Mouse (Mus musculus): ENCODE results near the gene Pzp. TPM values are rescaled to one million over a fixed set of nuclear protein-coding genes. Genes with fewer than 3 reads are reported as not detected.

The Pzp gene
- polyA plus RNA-seq, 1 experiment from 2014 or later: 1.5 TPM

DNA sequence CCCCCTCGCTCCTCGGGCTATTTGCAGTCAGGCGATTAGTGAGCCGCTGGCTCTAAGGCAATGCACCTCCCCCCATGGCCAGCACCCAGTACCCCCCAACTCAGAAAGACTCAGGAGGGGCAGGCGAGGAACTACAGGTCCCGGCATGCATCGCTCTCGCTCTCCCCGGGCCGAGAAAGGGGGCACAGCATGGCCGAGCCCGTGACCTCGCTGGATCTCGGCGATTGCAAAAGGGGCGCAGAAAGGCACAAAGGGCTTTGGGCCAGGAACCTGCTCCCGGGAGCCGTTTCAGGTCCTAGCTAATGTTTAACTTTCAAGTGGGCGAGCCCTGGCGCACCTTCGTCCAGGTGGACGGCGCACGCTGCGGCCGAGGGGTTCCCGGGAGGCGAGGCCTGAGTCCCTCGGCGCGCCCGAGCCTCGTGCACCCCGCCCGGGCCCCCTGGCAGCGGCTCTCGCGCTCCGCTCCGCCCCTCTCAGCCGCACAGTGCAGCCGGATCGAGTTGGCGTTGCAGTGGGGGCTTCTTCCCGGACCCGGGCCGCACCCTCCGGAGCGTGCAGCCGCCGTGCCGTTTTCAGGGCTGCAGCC is 88.7 kb downstream of the Pzp start:
- TF ChIP-seq CTCF (IDR thresholded peaks at IDR 0.05; ENCODE audit: low read depth) (no peak), EP300 (optimal IDR thresholded peaks at IDR 0.05) (no peak)
- peak; percentile 85 for ATAC-seq (ENCODE audit: low FRiP score, low TSS enrichment)
- WGBS: under 1% methylated on average over 52 of the region's 52 CpGs
- peak overlapping the region; percentile 90 for H3K4me3 ChIP-seq (ENCODE audit: low read depth, low read length)
- DNase-seq (ENCODE audit: low spot score): peak; percentile 87
- peaks cover 23% of the 10 kb centered on the region for H3K36me3 ChIP-seq (ENCODE audit: control insufficient read depth, insufficient read depth, low read length)
- H3K9me3 ChIP-seq (ENCODE audit: control insufficient read depth, low read length): no peaks in the 10 kb centered on the region
- 0 out of 2 replicates have a peak, but pooled peaks cover 3% of the 10 kb centered on the region for H3K4me1 ChIP-seq (replicated peaks; ENCODE audit: control insufficient read depth, insufficient read depth)
- H3K27ac ChIP-seq (replicated peaks): peak overlapping the region; percentile 97
- H3K4me2 ChIP-seq (replicated peaks; ENCODE audit: low read depth): peak overlapping the region; percentile 71
- peak overlapping the region; percentile 91 for H3K9ac ChIP-seq (ENCODE audit: low read length)
- H3K27me3 ChIP-seq (ENCODE audit: control insufficient read depth, insufficient read depth, low read length): no peaks in the 10 kb centered on the region

DNA sequence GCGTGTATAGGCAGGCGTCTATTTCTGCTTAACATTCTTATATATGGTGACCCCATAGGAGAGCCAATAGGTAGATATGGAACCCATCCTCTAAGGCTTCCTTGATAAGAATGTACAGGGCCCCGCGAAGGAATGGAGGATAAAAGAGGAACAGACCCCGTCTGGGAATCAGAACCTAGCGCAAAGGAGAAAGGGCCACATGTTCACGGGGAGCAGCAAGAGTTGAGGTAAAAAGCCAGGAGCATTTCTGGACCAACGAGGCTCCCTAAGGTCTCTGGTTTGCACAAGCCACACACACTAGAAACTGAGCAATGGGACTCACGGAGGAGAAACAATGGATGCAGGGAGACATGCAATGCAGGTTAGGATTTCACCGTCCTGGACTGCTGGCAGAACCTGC is 89.2 kb downstream of the Pzp start:
- no peak for DNase-seq (ENCODE audit: low spot score)
- H3K4me2 ChIP-seq (replicated peaks; ENCODE audit: low read depth): peak overlapping the region; percentile 71
- ATAC-seq (ENCODE audit: low FRiP score, low TSS enrichment): no peak
- H3K27ac ChIP-seq (replicated peaks): peak overlapping the region; percentile 97
- no peaks in the 10 kb centered on the region for H3K9me3 ChIP-seq (ENCODE audit: control insufficient read depth, low read length)
- no peak for TF ChIP-seq CTCF (IDR thresholded peaks at IDR 0.05; ENCODE audit: low read depth)
- TF ChIP-seq EP300 (optimal IDR thresholded peaks at IDR 0.05): no peak
- peaks cover 26% of the 10 kb centered on the region for H3K36me3 ChIP-seq (ENCODE audit: control insufficient read depth, insufficient read depth, low read length)
- WGBS: 3% methylated on average over 10 of the region's 10 CpGs
- no peaks in the 10 kb centered on the region for H3K27me3 ChIP-seq (ENCODE audit: control insufficient read depth, insufficient read depth, low read length)
- H3K9ac ChIP-seq (ENCODE audit: low read length): peak overlapping the region; percentile 91
- 0 out of 2 replicates have a peak, but pooled peaks cover 3% of the 10 kb centered on the region for H3K4me1 ChIP-seq (replicated peaks; ENCODE audit: control insufficient read depth, insufficient read depth)
- peak overlapping the region; percentile 90 for H3K4me3 ChIP-seq (ENCODE audit: low read depth, low read length)

DNA sequence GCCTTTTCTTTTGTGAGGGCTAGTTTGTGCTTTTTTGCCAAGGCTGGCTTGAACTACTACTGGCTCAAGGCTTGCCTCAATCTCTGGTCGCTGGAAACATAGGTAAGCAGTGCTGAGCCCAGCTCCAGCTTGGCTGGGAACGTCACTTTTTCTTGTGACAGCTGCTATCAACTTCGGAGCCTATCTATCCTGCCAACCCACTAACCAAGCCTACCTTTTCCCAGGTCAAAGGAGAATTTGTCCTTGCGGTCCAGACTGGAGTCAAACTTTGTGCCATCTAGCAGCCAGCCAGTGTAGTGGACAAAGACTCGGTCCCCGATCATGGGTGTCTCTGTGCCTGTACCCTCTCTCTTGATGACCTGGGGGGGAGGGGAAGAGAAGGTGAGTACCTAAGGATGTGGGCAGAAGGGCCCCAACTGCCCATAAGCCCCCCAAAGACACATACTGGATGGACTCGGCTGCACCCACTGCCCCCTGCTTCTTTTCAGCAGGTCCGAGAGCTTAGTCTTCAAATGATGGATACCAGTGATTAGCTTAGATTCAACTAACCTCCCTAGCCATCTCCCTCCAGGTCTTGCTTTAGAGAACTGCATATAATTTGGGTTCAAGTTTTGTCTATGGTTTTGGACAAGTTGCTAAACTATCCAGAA is 90.0 kb downstream of the Pzp start:
- 0 out of 2 replicates have a peak, but pooled peaks cover 3% of the 10 kb centered on the region for H3K4me1 ChIP-seq (replicated peaks; ENCODE audit: control insufficient read depth, insufficient read depth)
- peak overlapping the region; percentile 71 for H3K4me2 ChIP-seq (replicated peaks; ENCODE audit: low read depth)
- TF ChIP-seq CTCF (IDR thresholded peaks at IDR 0.05; ENCODE audit: low read depth) (no peak), EP300 (optimal IDR thresholded peaks at IDR 0.05) (no peak)
- H3K9ac ChIP-seq (ENCODE audit: low read length): no peak overlapping the region
- ATAC-seq (ENCODE audit: low FRiP score, low TSS enrichment): no peak
- H3K9me3 ChIP-seq (ENCODE audit: control insufficient read depth, low read length): no peaks in the 10 kb centered on the region
- WGBS: 83% methylated on average over 8 of the region's 8 CpGs
- 0 out of 2 replicates have a peak overlapping the region, but pooled peaks have one; percentile 8 for H3K27ac ChIP-seq (replicated peaks)
- no peaks in the 10 kb centered on the region for H3K27me3 ChIP-seq (ENCODE audit: control insufficient read depth, insufficient read depth, low read length)
- no peak for DNase-seq (ENCODE audit: low spot score)
- peaks cover 32% of the 10 kb centered on the region for H3K36me3 ChIP-seq (ENCODE audit: control insufficient read depth, insufficient read depth, low read length)
- peak overlapping the region; percentile 90; the same call in 1 of the 2 replicates for H3K4me3 ChIP-seq (ENCODE audit: low read depth, low read length)

DNA sequence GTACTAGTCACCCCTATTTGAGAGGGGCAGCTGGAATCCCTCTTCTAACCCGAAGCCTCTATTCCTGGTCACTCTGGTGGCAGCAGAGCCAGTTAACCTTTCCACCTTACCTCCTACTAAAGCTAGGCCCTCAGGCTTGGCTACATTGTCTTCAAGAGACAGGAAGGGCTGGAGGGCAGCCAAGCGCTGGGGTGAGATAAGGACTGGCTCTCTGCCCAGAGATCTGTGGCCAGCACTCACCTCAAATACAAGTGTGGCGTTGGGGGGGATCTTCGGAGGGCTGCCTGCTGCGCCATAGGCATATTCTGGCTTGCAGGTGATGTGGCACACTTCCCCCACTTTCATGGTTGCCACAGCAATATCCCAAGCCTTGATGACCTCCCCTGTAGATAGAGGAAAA is 91.0 kb downstream of the Pzp start:
- ATAC-seq (ENCODE audit: low FRiP score, low TSS enrichment) (no peak), DNase-seq (ENCODE audit: low spot score) (peak; percentile 70)
- 0 out of 2 replicates have a peak, but pooled peaks cover 3% of the 10 kb centered on the region for H3K4me1 ChIP-seq (replicated peaks; ENCODE audit: control insufficient read depth, insufficient read depth)
- 57% methylated on average over 5 of the region's 5 CpGs for WGBS
- H3K27ac ChIP-seq (replicated peaks): no peak overlapping the region
- TF ChIP-seq EP300 (optimal IDR thresholded peaks at IDR 0.05) (no peak), CTCF (IDR thresholded peaks at IDR 0.05; ENCODE audit: low read depth) (no peak)
- peaks cover 32% of the 10 kb centered on the region for H3K36me3 ChIP-seq (ENCODE audit: control insufficient read depth, insufficient read depth, low read length)
- no peaks in the 10 kb centered on the region for H3K9me3 ChIP-seq (ENCODE audit: control insufficient read depth, low read length)
- H3K4me2 ChIP-seq (replicated peaks; ENCODE audit: low read depth): no peak overlapping the region
- no peak overlapping the region for H3K9ac ChIP-seq (ENCODE audit: low read length)
- no peak overlapping the region for H3K4me3 ChIP-seq (ENCODE audit: low read depth, low read length)
- no peaks in the 10 kb centered on the region for H3K27me3 ChIP-seq (ENCODE audit: control insufficient read depth, insufficient read depth, low read length)

Other genes starting within 250 kb of the Pzp start
- 1.5 and 2.2 TPM in 2 replicates for gene Tead4, start 225.9 kb downstream of the Pzp start, polyA plus RNA-seq (2015; fragmentation: Nextera tagmentation; extraction: Ambion mirVana)
- 5.0 and 5.3 TPM in 2 replicates for gene Tulp3, start 170.9 kb downstream of the Pzp start, polyA plus RNA-seq (2015; fragmentation: Nextera tagmentation; extraction: Ambion mirVana)
- gene Rhno1, start 163.8 kb downstream of the Pzp start, polyA plus RNA-seq (2015; fragmentation: Nextera tagmentation; extraction: Ambion mirVana): 39.1 and 41.0 TPM in 2 replicates
- gene Foxm1, start 163.8 kb downstream of the Pzp start, polyA plus RNA-seq (2015; fragmentation: Nextera tagmentation; extraction: Ambion mirVana): 5.4 and 5.7 TPM in 2 replicates
- 0.10 and 0.18 TPM in 2 replicates for gene Tex52, start 151.3 kb downstream of the Pzp start, polyA plus RNA-seq (2015; fragmentation: Nextera tagmentation; extraction: Ambion mirVana)
- gene Gm44596, start 151.2 kb downstream of the Pzp start, polyA plus RNA-seq (2015; fragmentation: Nextera tagmentation; extraction: Ambion mirVana): not detected in 2 replicates
- gene Nrip2, start 127.4 kb downstream of the Pzp start, polyA plus RNA-seq (2015; fragmentation: Nextera tagmentation; extraction: Ambion mirVana): 2.2 and 3.4 TPM in 2 replicates
- gene Itfg2, start 101.8 kb downstream of the Pzp start, polyA plus RNA-seq (2015; fragmentation: Nextera tagmentation; extraction: Ambion mirVana): 13.6 and 14.8 TPM in 2 replicates
- 180 TPM in 2 replicates for gene Fkbp4, start 88.0 kb downstream of the Pzp start, polyA plus RNA-seq (2015; fragmentation: Nextera tagmentation; extraction: Ambion mirVana)
- 3.1 TPM in 2 replicates for gene A2ml1, start 54.9 kb upstream of the Pzp start, polyA plus RNA-seq (2015; fragmentation: Nextera tagmentation; extraction: Ambion mirVana)
- not detected in 2 replicates for gene Klrb1a, start 96.8 kb upstream of the Pzp start, polyA plus RNA-seq (2015; fragmentation: Nextera tagmentation; extraction: Ambion mirVana)
- 0.12 and 0.17 TPM in 2 replicates for gene Clec2h, start 135.7 kb upstream of the Pzp start, polyA plus RNA-seq (2015; fragmentation: Nextera tagmentation; extraction: Ambion mirVana)
- not detected in 2 replicates for gene Klrb1, start 196.3 kb upstream of the Pzp start, polyA plus RNA-seq (2015; fragmentation: Nextera tagmentation; extraction: Ambion mirVana)

All from stomach, postnatal 0 days (tissue).